Mouse (Mus musculus): ENCODE measurements at regions not wholly inside any gene's neighbourhood (a gene's known extent, or its start where the extent isn't known, plus 50 kb on each side); places are given as distances from the start of the nearest gene placed in this dataset.

DNA sequence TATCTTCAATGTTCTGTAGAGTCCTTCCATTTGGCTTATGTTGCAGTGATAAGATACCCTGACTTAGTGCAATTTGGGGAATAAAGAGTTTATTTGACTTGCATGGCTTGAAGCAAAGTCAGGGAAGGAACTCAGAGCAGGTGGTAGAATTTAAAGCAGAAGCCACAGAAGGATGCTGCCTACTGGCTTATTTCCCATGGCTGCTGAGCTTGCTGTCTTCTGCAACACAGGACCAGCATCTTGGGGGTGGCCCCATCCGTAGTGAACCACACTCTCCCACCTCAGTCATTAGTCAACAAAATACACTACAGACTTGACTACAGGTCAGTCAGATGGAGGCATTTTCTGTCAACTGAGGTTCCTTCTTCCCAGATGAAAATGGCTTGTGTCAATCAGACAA is 819.7 kb upstream of the Chrm3 start:
- ATAC-seq (replicated peaks; ENCODE audit: insufficient number of reproducible peaks, low FRiP score, low TSS enrichment, low read depth) (no peak), DNase-seq (ENCODE audit: low spot score) (no peak)
- Histone ChIP-seq H3K27me3 (ENCODE audit: control insufficient read depth, insufficient read depth, low read length) (no peaks in the 10 kb centered on the region), H3K4me1 (ENCODE audit: control insufficient read depth, insufficient read depth, low read length) (no peaks in the 10 kb centered on the region), H3K36me3 (replicated peaks; ENCODE audit: control insufficient read depth, insufficient read depth, low read depth, low read length) (no peaks in the 10 kb centered on the region), H3K4me2 (ENCODE audit: low read depth, low read length) (no peak overlapping the region), H3K9me3 (replicated peaks; ENCODE audit: control insufficient read depth, low read length) (no peaks in the 10 kb centered on the region), H3K27ac (replicated peaks; ENCODE audit: low read depth, low read length) (no peak overlapping the region), H3K9ac (replicated peaks; ENCODE audit: low read length) (no peak overlapping the region), H3K4me3 (ENCODE audit: low read depth, low read length) (no peak overlapping the region)
- 90% methylated on average over 1 of the region's 1 CpGs for WGBS

DNA sequence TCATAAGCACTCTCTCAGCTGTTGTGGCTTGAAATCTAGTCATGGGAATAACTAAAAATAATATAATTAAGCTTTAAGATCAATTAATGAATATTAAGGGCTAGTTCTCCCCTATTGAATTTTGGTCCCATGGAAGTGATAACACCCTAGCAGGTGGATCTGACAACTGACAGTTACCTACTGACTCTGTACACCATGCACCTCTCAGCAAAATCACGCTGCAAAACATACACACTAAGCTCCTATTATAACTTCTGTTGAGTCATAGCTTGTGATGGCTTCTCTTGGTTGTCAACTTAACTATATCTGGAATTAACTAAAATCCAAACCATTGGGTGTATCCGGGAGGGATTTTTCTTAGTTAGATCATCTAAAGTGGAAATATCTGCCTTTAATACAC is 817.9 kb upstream of the Chrm3 start:
- 93% methylated on average over 2 of the region's 2 CpGs for WGBS
- DNase-seq (ENCODE audit: low spot score) = no peak
- no peak overlapping the region for H3K27ac ChIP-seq (replicated peaks; ENCODE audit: low read depth, low read length)
- no peak overlapping the region for H3K4me3 ChIP-seq (ENCODE audit: low read depth, low read length)
- ATAC-seq (replicated peaks; ENCODE audit: insufficient number of reproducible peaks, low FRiP score, low TSS enrichment, low read depth) = no peak
- H3K4me2 ChIP-seq (ENCODE audit: low read depth, low read length) = no peak overlapping the region
- no peaks in the 10 kb centered on the region for H3K36me3 ChIP-seq (replicated peaks; ENCODE audit: control insufficient read depth, insufficient read depth, low read depth, low read length)
- no peaks in the 10 kb centered on the region for H3K9me3 ChIP-seq (replicated peaks; ENCODE audit: control insufficient read depth, low read length)
- H3K9ac ChIP-seq (replicated peaks; ENCODE audit: low read length) = no peak overlapping the region
- H3K27me3 ChIP-seq (ENCODE audit: control insufficient read depth, insufficient read depth, low read length) = no peaks in the 10 kb centered on the region
- no peaks in the 10 kb centered on the region for H3K4me1 ChIP-seq (ENCODE audit: control insufficient read depth, insufficient read depth, low read length)

DNA sequence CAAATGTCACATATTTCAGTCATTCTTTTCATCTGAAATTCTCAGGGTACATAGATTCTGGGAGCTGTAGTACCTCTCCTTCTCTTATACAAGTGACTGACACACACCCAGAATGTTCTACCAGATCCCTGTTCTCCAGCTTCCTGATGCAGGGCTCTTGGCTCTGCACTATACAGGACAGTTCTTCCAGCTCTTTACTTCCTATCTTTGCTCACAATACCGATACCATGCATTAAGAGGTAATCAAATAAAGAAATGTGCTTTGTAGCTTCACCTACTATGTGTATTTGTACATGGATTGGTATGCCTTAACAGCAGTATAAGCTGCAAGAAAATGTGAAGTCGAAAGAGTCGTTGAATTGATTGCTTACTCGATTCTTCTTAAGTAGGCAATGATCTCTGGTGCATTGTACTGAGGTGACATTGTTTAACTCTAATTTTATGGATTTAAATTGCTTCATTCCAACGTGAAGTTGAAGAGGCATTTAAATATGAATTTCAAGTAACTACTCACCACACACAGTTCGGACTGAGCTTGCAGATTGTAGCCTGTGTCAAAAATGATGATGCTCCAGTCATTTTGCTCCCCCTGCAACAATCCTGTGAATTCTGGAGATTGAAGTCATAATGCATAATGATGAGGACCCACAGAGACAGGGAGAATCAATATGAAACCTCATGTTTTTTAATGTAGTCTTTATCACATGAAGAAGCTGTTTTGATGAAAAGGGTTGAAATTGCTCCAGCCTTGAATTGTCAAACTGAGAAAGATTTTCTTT is 817.2 kb upstream of the Chrm3 start:
- no peaks in the 10 kb centered on the region for H3K27me3 ChIP-seq (ENCODE audit: control insufficient read depth, insufficient read depth, low read length)
- no peaks in the 10 kb centered on the region for H3K36me3 ChIP-seq (replicated peaks; ENCODE audit: control insufficient read depth, insufficient read depth, low read depth, low read length)
- no peaks in the 10 kb centered on the region for H3K9me3 ChIP-seq (replicated peaks; ENCODE audit: control insufficient read depth, low read length)
- no peak overlapping the region for H3K27ac ChIP-seq (replicated peaks; ENCODE audit: low read depth, low read length)
- WGBS = 83% methylated on average over 6 of the region's 6 CpGs
- H3K4me3 ChIP-seq (ENCODE audit: low read depth, low read length) = no peak overlapping the region
- no peak overlapping the region for H3K9ac ChIP-seq (replicated peaks; ENCODE audit: low read length)
- DNase-seq (ENCODE audit: low spot score) = no peak
- no peak for ATAC-seq (replicated peaks; ENCODE audit: insufficient number of reproducible peaks, low FRiP score, low TSS enrichment, low read depth)
- no peaks in the 10 kb centered on the region for H3K4me1 ChIP-seq (ENCODE audit: control insufficient read depth, insufficient read depth, low read length)
- H3K4me2 ChIP-seq (ENCODE audit: low read depth, low read length) = no peak overlapping the region

DNA sequence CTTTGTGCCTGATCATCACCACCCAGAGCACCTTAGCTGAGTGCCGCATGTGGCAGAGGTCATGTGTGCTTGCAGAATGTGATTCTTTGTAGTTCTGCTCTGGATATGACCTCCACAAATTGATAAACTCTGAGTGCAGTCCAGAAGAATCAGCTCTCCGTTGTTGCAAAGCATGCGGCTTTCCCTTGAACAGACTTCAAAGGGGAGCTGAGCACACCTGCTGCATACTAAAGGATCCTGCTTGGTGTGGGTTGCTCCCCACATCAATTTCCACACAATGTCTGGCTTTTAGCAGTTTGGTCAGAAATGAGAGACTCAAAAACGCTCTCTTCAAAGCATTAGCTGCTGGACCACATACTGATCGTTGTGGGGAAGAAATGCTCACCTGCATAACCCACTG is 806.5 kb upstream of the Chrm3 start:
- DNase-seq (ENCODE audit: low spot score) (no peak), ATAC-seq (replicated peaks; ENCODE audit: insufficient number of reproducible peaks, low FRiP score, low TSS enrichment, low read depth) (no peak)
- Histone ChIP-seq H3K9me3 (replicated peaks; ENCODE audit: control insufficient read depth, low read length) (no peaks in the 10 kb centered on the region), H3K36me3 (replicated peaks; ENCODE audit: control insufficient read depth, insufficient read depth, low read depth, low read length) (no peaks in the 10 kb centered on the region), H3K4me2 (ENCODE audit: low read depth, low read length) (no peak overlapping the region), H3K27ac (replicated peaks; ENCODE audit: low read depth, low read length) (no peak overlapping the region), H3K4me3 (ENCODE audit: low read depth, low read length) (no peak overlapping the region), H3K4me1 (ENCODE audit: control insufficient read depth, insufficient read depth, low read length) (no peaks in the 10 kb centered on the region), H3K27me3 (ENCODE audit: control insufficient read depth, insufficient read depth, low read length) (no peaks in the 10 kb centered on the region), H3K9ac (replicated peaks; ENCODE audit: low read length) (no peak overlapping the region)
- WGBS = 74% methylated on average over 5 of the region's 5 CpGs

DNA sequence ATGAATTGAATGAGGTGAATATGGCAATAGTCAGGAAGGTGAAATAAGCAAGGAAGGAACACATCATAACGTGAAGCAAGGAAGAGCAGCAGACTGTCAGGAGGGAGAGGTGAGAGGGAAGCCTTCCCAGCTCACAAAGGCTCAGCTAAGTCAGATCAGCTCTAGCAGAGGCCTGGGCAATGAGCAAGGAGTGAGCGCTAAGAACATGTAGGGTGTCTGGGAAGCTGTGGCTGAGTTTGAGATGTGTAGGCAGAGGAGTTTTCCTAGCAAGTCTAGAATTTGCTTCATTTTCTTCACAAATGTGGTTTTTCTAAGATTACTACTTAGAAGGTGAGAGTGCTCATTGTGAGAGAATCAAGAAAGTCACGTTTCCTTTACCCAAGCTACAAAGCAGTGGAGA is 803.5 kb upstream of the Chrm3 start:
- H3K27ac ChIP-seq (replicated peaks; ENCODE audit: low read depth, low read length) = no peak overlapping the region
- no peaks in the 10 kb centered on the region for H3K36me3 ChIP-seq (replicated peaks; ENCODE audit: control insufficient read depth, insufficient read depth, low read depth, low read length)
- H3K9ac ChIP-seq (replicated peaks; ENCODE audit: low read length) = no peak overlapping the region
- ATAC-seq (replicated peaks; ENCODE audit: insufficient number of reproducible peaks, low FRiP score, low TSS enrichment, low read depth) (no peak), DNase-seq (ENCODE audit: low spot score) (no peak)
- H3K4me2 ChIP-seq (ENCODE audit: low read depth, low read length) = no peak overlapping the region
- H3K4me3 ChIP-seq (ENCODE audit: low read depth, low read length) = no peak overlapping the region
- 76% methylated on average over 3 of the region's 3 CpGs for WGBS
- H3K9me3 ChIP-seq (replicated peaks; ENCODE audit: control insufficient read depth, low read length) = no peaks in the 10 kb centered on the region
- no peaks in the 10 kb centered on the region for H3K27me3 ChIP-seq (ENCODE audit: control insufficient read depth, insufficient read depth, low read length)
- H3K4me1 ChIP-seq (ENCODE audit: control insufficient read depth, insufficient read depth, low read length) = no peaks in the 10 kb centered on the region

DNA sequence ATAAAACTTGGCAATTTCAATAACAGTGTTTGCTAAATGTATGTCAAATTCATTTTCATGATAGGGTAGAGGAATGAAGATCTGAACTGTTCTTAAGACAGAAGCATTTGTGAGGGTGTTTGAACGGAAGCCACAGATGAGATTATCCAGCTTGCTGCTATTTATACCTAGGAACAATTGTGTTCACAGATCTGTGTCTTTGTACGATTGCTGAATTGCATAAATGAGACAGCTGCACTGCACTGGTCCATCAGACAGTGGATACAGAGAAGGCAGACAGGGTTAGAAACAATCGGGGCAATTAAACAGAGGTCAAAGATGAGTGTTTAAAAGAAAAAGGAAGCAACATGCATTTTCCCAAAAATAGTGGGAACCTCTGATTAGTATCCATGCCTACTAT is 786.6 kb upstream of the Chrm3 start:
- Histone ChIP-seq H3K36me3 (replicated peaks; ENCODE audit: control insufficient read depth, insufficient read depth, low read depth, low read length) (no peaks in the 10 kb centered on the region), H3K27ac (replicated peaks; ENCODE audit: low read depth, low read length) (no peak overlapping the region), H3K9me3 (replicated peaks; ENCODE audit: control insufficient read depth, low read length) (no peaks in the 10 kb centered on the region), H3K4me3 (ENCODE audit: low read depth, low read length) (no peak overlapping the region), H3K9ac (replicated peaks; ENCODE audit: low read length) (no peak overlapping the region), H3K4me2 (ENCODE audit: low read depth, low read length) (no peak overlapping the region), H3K27me3 (ENCODE audit: control insufficient read depth, insufficient read depth, low read length) (no peaks in the 10 kb centered on the region), H3K4me1 (ENCODE audit: control insufficient read depth, insufficient read depth, low read length) (no peaks in the 10 kb centered on the region)
- DNase-seq (ENCODE audit: low spot score) (no peak), ATAC-seq (replicated peaks; ENCODE audit: insufficient number of reproducible peaks, low FRiP score, low TSS enrichment, low read depth) (no peak)
- 76% methylated on average over 3 of the region's 3 CpGs for WGBS

DNA sequence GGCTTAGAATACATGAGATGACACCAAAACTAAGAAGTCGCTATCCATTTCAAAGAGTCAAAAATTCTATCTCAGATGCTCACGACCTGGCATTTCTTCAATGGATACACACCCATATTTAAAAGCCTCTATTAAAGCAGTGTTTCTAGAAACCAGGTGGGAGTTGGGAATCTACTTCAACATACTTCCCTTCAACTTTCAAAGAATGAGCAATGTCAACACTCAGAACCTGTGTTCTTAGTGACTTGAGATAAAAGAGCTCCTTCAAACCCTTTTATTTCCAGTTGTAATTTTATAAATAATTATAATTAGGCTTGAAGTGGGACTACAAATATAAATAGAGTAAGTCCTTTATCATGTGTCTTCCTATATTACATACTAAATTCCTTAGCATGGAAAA is 747.0 kb upstream of the Chrm3 start:
- no peak for DNase-seq (ENCODE audit: low spot score)

DNA sequence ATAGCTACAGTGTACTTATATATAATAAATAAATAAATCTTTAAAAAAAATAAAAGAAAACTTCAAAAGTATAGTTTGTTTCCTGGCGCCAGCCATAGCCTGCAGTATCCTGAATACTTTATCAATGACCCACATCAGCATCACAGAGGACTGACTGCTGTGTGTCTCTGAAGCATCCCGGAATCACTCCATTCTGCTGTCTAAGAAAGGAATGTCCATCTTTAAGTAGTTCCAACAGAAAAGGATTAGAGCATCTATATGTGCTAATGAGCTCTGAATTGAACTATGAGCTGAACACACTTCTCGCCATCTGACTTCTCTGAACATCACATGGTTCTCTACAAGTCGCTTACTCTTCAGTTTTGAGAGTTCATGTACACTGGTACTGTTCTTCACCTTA is 745.8 kb upstream of the Chrm3 start:
- Histone ChIP-seq H3K27ac (replicated peaks; ENCODE audit: low read depth, low read length) (no peak overlapping the region), H3K27me3 (ENCODE audit: control insufficient read depth, insufficient read depth, low read length) (no peaks in the 10 kb centered on the region), H3K36me3 (replicated peaks; ENCODE audit: control insufficient read depth, insufficient read depth, low read depth, low read length) (no peaks in the 10 kb centered on the region), H3K9ac (replicated peaks; ENCODE audit: low read length) (no peak overlapping the region), H3K4me3 (ENCODE audit: low read depth, low read length) (no peak overlapping the region), H3K4me2 (ENCODE audit: low read depth, low read length) (no peak overlapping the region), H3K4me1 (ENCODE audit: control insufficient read depth, insufficient read depth, low read length) (no peaks in the 10 kb centered on the region), H3K9me3 (replicated peaks; ENCODE audit: control insufficient read depth, low read length) (no peaks in the 10 kb centered on the region)
- no peak for ATAC-seq (replicated peaks; ENCODE audit: insufficient number of reproducible peaks, low FRiP score, low TSS enrichment, low read depth)
- no peak for DNase-seq (ENCODE audit: low spot score)
- 90% methylated on average over 4 of the region's 4 CpGs for WGBS

More for the DNA sequence above, 747.0 kb upstream of the Chrm3 start:
- WGBS = 89% methylated on average over 2 of the region's 2 CpGs
- H3K4me2 ChIP-seq (ENCODE audit: low read depth, low read length) = no peak overlapping the region
- no peaks in the 10 kb centered on the region for H3K9me3 ChIP-seq (replicated peaks; ENCODE audit: control insufficient read depth, low read length)
- no peak overlapping the region for H3K4me3 ChIP-seq (ENCODE audit: low read depth, low read length)
- H3K36me3 ChIP-seq (replicated peaks; ENCODE audit: control insufficient read depth, insufficient read depth, low read depth, low read length) = no peaks in the 10 kb centered on the region
- H3K4me1 ChIP-seq (ENCODE audit: control insufficient read depth, insufficient read depth, low read length) = no peaks in the 10 kb centered on the region
- ATAC-seq (replicated peaks; ENCODE audit: insufficient number of reproducible peaks, low FRiP score, low TSS enrichment, low read depth) = no peak
- no peak overlapping the region for H3K9ac ChIP-seq (replicated peaks; ENCODE audit: low read length)
- no peak overlapping the region for H3K27ac ChIP-seq (replicated peaks; ENCODE audit: low read depth, low read length)
- H3K27me3 ChIP-seq (ENCODE audit: control insufficient read depth, insufficient read depth, low read length) = no peaks in the 10 kb centered on the region

Data from embryonic facial prominence, embryonic 11.5 days (tissue).